Mouse (Mus musculus): ENCODE data around the gene Knop1. TPM values are rescaled to one million over a fixed set of nuclear protein-coding genes. Genes with fewer than 3 reads are reported as not detected.
A peak's percentile ranks its signal among the peaks of the same experiment; 100 is the strongest.

The Knop1 gene
- polyA plus RNA-seq, 1 experiment from 2014 or later: 126 TPM

- Histone ChIP-seq H3K4me1 (replicated peaks) (peaks cover 5% of the 10 kb centered on the region; the same call in 1 of the 2 replicates), H3K27ac (no peak overlapping the region), H3K9me3 (no peaks in the 10 kb centered on the region), H3K36me3 (no peaks in the 10 kb centered on the region), H3K27me3 (no peaks in the 10 kb centered on the region), H3K4me2 (no peak overlapping the region), H3K4me3 (replicated peaks) (no peak overlapping the region), H3K9ac (replicated peaks) (no peak overlapping the region)
- ATAC-seq (ENCODE audit: insufficient number of reproducible peaks, insufficient read depth, low FRiP score, low TSS enrichment, low read depth): no peak
- WGBS: 80% methylated on average over 4 of the region's 4 CpGs
These were observed 27.9 kb upstream of the Knop1 start for GRCm38 (mm10) chr7:118883957-118884356.

DNA sequence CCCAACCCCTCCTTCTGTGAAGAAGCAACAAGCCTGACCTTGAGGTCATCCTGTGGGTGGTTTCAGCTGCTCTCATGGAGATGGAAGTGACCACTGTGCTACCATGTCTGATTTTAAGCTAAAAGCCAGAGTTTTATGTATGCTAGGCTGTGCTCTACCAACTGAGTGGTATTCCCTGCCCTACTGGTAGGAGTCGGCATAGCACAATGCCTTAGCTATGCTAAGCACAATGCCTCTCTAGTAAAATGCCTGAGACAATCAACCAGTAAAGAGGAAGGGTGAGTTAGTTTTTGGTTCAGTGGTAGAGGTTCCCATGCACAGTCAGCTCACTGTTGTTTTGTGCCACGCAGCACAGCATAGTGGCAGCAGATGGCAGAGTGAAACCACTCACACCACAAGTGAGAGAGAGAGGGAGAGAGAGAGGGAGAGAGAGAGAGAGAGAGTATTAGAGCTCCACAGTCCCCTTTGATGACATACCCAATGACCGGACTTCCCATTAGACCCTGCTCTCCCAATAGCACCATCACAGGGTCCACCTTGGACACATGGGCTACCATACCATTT lies 23.5 kb upstream of the Knop1 start:
- Histone ChIP-seq H3K36me3 (no peaks in the 10 kb centered on the region), H3K9me3 (no peaks in the 10 kb centered on the region), H3K9ac (replicated peaks) (no peak overlapping the region), H3K4me3 (replicated peaks) (no peak overlapping the region), H3K4me1 (replicated peaks) (no peaks in the 10 kb centered on the region), H3K27me3 (no peaks in the 10 kb centered on the region), H3K4me2 (no peak overlapping the region), H3K27ac (no peak overlapping the region)
- ATAC-seq (ENCODE audit: insufficient number of reproducible peaks, insufficient read depth, low FRiP score, low TSS enrichment, low read depth): no peak
- WGBS: 87% methylated on average over 3 of the region's 3 CpGs

GRCm38 (mm10) chr7:118865362-118865761 lies 9.3 kb upstream of the Knop1 start:
- Histone ChIP-seq H3K4me3 (replicated peaks) (no peak overlapping the region), H3K4me2 (no peak overlapping the region), H3K4me1 (replicated peaks) (no peaks in the 10 kb centered on the region), H3K27me3 (no peaks in the 10 kb centered on the region), H3K9me3 (no peaks in the 10 kb centered on the region), H3K36me3 (no peaks in the 10 kb centered on the region), H3K9ac (replicated peaks) (no peak overlapping the region), H3K27ac (no peak overlapping the region)
- 69% methylated on average over 2 of the region's 2 CpGs for WGBS
- no peak for ATAC-seq (ENCODE audit: insufficient number of reproducible peaks, insufficient read depth, low FRiP score, low TSS enrichment, low read depth)

- H3K27ac ChIP-seq: no peak overlapping the region
- H3K4me2 ChIP-seq: no peak overlapping the region
- H3K9me3 ChIP-seq: no peaks in the 10 kb centered on the region
- no peak overlapping the region for H3K4me3 ChIP-seq (replicated peaks)
- no peak for ATAC-seq (ENCODE audit: insufficient number of reproducible peaks, insufficient read depth, low FRiP score, low TSS enrichment, low read depth)
- H3K9ac ChIP-seq (replicated peaks): no peak overlapping the region
- 89% methylated on average over 1 of the region's 1 CpGs for WGBS
- peaks cover 17% of the 10 kb centered on the region for H3K4me1 ChIP-seq (replicated peaks)
- H3K27me3 ChIP-seq: no peaks in the 10 kb centered on the region
- H3K36me3 ChIP-seq: no peaks in the 10 kb centered on the region
These were observed 2.6 kb upstream of the Knop1 start for GRCm38 (mm10) chr7:118858640-118859039.

GRCm38 (mm10) chr7:118855171-118855876 lies 730 bp downstream of the Knop1 start, which contains the start of gene Iqck:
Gene Iqck (plus strand): TSS chr7:118855752.
- Histone ChIP-seq H3K9me3 (no peaks in the 10 kb centered on the region), H3K4me2 (peak within 1 kb of the TSS; percentile 80), H3K36me3 (peaks cover 29% of the 10 kb centered on the region), H3K4me3 (replicated peaks) (peak within 1 kb of the TSS; percentile 80), H3K4me1 (replicated peaks) (peaks cover 17% of the 10 kb centered on the region), H3K27ac (peak within 1 kb of the TSS; percentile 45; the same call in 1 of the 2 replicates), H3K9ac (replicated peaks) (peak within 1 kb of the TSS; percentile 71), H3K27me3 (no peaks in the 10 kb centered on the region)
- under 1% methylated on average over 57 of the region's 57 CpGs for WGBS
- peak; percentile 95 for ATAC-seq (ENCODE audit: insufficient number of reproducible peaks, insufficient read depth, low FRiP score, low TSS enrichment, low read depth)

DNA sequence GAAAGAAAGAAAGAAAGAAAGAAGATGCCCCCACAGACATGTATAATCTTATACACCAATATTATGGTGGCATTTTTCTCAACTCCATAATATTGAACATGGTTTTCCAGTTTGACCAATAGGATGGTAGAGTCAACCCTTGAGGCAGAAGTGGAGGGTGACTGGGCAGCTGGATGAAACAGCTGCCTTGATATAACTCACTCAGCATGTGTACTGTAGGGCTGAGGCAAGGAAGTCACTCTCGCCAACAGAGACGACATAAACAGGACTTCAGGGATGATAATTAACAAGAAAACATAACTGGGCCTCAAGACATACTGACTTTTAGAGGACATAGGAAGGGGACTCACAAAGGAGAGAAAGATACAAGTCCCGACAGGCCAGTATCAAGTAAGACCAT lies 1.4 kb downstream of the Knop1 start:
- no peak overlapping the region for H3K27ac ChIP-seq
- peak overlapping the region; percentile 71 for H3K9ac ChIP-seq (replicated peaks)
- H3K4me1 ChIP-seq (replicated peaks): peaks cover 17% of the 10 kb centered on the region
- WGBS: 16% methylated on average over 3 of the region's 3 CpGs
- no peaks in the 10 kb centered on the region for H3K27me3 ChIP-seq
- no peak for ATAC-seq (ENCODE audit: insufficient number of reproducible peaks, insufficient read depth, low FRiP score, low TSS enrichment, low read depth)
- peaks cover 36% of the 10 kb centered on the region for H3K36me3 ChIP-seq
- H3K9me3 ChIP-seq: no peaks in the 10 kb centered on the region
- H3K4me3 ChIP-seq (replicated peaks): peak overlapping the region; percentile 80
- peak overlapping the region; percentile 80 for H3K4me2 ChIP-seq

DNA sequence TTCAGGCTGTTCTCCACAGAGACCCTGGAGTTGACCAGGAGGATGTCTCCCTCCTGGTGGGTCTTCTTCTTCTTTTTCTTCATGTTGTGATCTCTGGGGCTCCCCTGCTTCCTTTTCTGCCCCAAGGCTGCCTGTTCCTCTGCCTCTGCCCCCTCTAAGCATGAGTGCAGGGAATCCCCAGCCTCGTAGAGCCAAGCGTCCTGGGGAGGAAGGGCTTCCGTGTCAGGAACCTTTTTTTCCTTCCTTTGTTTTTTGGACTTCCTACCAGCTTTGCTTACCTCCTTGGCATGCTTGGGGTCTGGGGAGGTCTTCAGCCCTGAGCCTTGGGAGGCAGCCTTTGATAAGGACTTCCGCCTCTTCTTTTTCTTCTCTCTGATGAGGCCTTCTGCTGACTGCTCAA lies 3.4 kb downstream of the Knop1 start:
- no peak overlapping the region for H3K4me3 ChIP-seq (replicated peaks)
- no peak overlapping the region for H3K4me2 ChIP-seq
- H3K27me3 ChIP-seq: no peaks in the 10 kb centered on the region
- no peak overlapping the region for H3K9ac ChIP-seq (replicated peaks)
- peaks cover 17% of the 10 kb centered on the region for H3K4me1 ChIP-seq (replicated peaks)
- no peaks in the 10 kb centered on the region for H3K9me3 ChIP-seq
- no peak for ATAC-seq (ENCODE audit: insufficient number of reproducible peaks, insufficient read depth, low FRiP score, low TSS enrichment, low read depth)
- H3K36me3 ChIP-seq: peaks cover 56% of the 10 kb centered on the region
- no peak overlapping the region for H3K27ac ChIP-seq
- 89% methylated on average over 4 of the region's 4 CpGs for WGBS

GRCm38 (mm10) chr7:118851571-118851970 lies 4.5 kb downstream of the Knop1 start:
- no peak overlapping the region for H3K4me3 ChIP-seq (replicated peaks)
- H3K9ac ChIP-seq (replicated peaks): no peak overlapping the region
- H3K36me3 ChIP-seq: peaks cover 66% of the 10 kb centered on the region
- H3K4me1 ChIP-seq (replicated peaks): peaks cover 17% of the 10 kb centered on the region
- ATAC-seq (ENCODE audit: insufficient number of reproducible peaks, insufficient read depth, low FRiP score, low TSS enrichment, low read depth): no peak
- WGBS: 94% methylated on average over 7 of the region's 7 CpGs
- no peak overlapping the region for H3K4me2 ChIP-seq
- H3K27me3 ChIP-seq: no peaks in the 10 kb centered on the region
- no peak overlapping the region for H3K27ac ChIP-seq
- no peaks in the 10 kb centered on the region for H3K9me3 ChIP-seq

DNA sequence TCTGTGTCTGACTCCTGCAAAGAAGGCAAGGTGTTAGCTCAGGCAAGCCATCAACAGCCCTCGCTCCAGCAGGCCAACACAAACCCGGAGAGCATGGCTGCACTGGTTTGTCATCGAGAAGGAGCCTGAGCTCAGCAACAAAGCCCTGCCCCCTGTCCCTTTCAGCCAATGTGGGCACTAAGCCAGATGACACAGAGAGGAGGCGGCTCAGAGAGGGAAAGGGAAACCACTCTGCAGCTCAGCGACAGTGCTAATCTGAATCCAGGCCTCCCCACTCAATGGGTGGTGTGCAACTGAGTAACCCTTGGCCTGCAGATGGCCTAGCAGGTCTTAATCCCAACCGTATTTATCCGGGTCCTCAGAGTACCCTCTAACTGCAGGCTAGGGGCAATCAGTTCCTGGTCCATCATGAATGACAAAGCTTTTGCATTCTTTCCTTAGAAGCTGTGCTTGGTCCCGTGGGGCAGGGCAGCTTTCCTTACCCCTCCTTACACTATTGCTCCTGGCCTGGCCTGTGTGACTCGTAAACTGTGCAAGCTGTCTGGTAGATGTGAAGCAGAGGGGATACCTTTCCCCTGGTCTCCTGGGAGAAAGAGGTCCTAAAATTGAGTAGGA lies 5.3 kb downstream of the Knop1 start:
- Histone ChIP-seq H3K9ac (replicated peaks) (no peak overlapping the region), H3K27ac (no peak overlapping the region), H3K27me3 (no peaks in the 10 kb centered on the region), H3K4me3 (replicated peaks) (no peak overlapping the region), H3K9me3 (no peaks in the 10 kb centered on the region), H3K36me3 (peaks cover 74% of the 10 kb centered on the region), H3K4me1 (replicated peaks) (peaks cover 12% of the 10 kb centered on the region), H3K4me2 (no peak overlapping the region)
- ATAC-seq (ENCODE audit: insufficient number of reproducible peaks, insufficient read depth, low FRiP score, low TSS enrichment, low read depth): no peak
- WGBS: 91% methylated on average over 9 of the region's 9 CpGs

DNA sequence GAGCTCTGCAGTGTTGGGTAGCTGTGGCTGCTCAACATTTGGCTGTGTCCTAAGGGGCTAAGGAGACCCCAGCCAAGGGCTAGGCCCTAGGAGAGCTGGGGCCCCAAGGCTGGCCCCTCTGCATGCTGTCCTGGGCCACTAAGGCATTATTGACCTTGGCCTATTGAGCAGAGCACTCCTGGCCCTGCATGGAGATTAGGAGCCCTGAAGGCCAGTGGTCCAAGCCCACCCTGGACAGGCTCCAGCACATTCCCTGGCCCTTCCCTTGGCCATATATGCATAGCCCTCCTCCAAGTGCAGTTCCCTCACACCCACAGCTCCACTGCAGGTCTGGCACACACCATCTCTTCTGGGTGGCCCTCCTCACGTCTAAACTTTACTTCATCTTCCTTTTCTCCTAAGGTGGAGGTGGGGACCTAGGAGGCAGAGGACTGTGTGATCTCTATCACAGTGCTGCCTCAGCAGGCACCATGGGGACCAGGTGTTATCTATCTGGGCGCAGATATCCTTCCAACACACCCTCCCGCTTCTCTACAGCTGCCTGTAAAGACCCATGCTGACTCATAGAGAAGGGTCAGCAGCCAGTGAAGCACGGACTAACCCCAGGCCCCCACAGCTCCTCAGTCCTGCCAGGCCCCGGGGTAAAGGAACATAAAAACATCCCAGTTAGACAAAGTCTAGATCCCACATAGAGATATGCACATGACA lies 6.4 kb downstream of the Knop1 start:
- Histone ChIP-seq H3K4me2 (no peak overlapping the region), H3K36me3 (peaks cover 85% of the 10 kb centered on the region), H3K9me3 (no peaks in the 10 kb centered on the region), H3K27ac (no peak overlapping the region), H3K9ac (replicated peaks) (no peak overlapping the region), H3K4me3 (replicated peaks) (no peak overlapping the region), H3K4me1 (replicated peaks) (peaks cover 8% of the 10 kb centered on the region), H3K27me3 (no peaks in the 10 kb centered on the region)
- no peak for ATAC-seq (ENCODE audit: insufficient number of reproducible peaks, insufficient read depth, low FRiP score, low TSS enrichment, low read depth)
- 82% methylated on average over 5 of the region's 5 CpGs for WGBS

DNA sequence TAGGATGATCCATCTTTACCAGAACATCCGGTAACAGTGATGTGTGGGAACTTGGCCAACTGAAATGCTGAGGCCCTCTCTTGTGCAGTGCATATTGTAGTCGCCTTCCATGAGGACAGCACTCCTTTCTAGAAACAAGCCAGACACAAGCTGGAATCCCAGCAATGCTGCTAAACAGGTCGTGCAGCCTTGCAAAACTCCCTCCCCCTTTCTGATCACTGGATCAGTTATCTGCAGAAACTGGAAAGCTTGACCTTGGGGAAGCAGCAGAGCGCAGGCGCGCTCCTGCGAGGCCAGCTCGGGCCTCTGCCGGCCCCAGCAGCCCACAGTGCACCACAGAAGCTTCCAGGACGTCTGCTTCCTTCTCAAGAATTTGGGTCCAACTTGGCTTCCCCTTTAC lies 7.3 kb downstream of the Knop1 start:
- no peaks in the 10 kb centered on the region for H3K27me3 ChIP-seq
- H3K4me2 ChIP-seq: no peak overlapping the region
- 73% methylated on average over 10 of the region's 10 CpGs for WGBS
- H3K36me3 ChIP-seq: peaks cover 94% of the 10 kb centered on the region
- H3K27ac ChIP-seq: no peak overlapping the region
- no peaks in the 10 kb centered on the region for H3K9me3 ChIP-seq
- H3K9ac ChIP-seq (replicated peaks): no peak overlapping the region
- no peak overlapping the region for H3K4me3 ChIP-seq (replicated peaks)
- H3K4me1 ChIP-seq (replicated peaks): no peaks in the 10 kb centered on the region
- ATAC-seq (ENCODE audit: insufficient number of reproducible peaks, insufficient read depth, low FRiP score, low TSS enrichment, low read depth): no peak

Measured in limb, embryonic 12.5 days (tissue).